Mouse (Mus musculus): ENCODE measurements around the gene Apol9b. TPM values are rescaled to one million over a fixed set of nuclear protein-coding genes. Genes with fewer than 3 reads are reported as not detected.

Apol9b gene
- polyA plus RNA-seq, 1 experiment from 2014 or later = 0.12 TPM

DNA sequence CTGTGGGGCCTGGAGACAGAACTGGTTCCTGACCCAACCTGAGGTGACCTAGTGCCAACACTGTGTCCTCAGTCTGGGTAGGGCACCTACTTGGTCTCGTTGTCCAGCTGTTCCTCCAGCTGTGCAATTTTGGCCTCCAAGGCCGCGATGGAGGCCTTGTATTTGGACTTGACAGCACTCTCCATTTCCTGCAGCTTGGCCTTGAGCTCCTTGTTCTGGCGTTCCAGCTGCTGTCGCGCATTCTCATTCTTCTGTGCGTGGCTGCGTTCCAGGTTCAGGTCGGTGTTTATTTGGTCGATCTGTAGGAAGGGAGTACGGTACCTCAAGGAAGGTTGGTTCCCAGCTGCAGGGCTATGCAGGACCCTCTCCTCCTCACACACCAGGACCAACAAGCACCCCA, 34.9 kb downstream of the Apol9b start:
- Histone ChIP-seq H3K4me2 (no peak overlapping the region), H3K9ac (no peak overlapping the region), H3K4me3 (replicated peaks) (no peak overlapping the region), H3K27me3 (no peaks in the 10 kb centered on the region), H3K9me3 (replicated peaks) (no peaks in the 10 kb centered on the region), H3K27ac (replicated peaks) (no peak overlapping the region), H3K4me1 (replicated peaks) (peaks cover 2% of the 10 kb centered on the region; the same call in 1 of the 2 replicates), H3K36me3 (replicated peaks) (peaks cover 98% of the 10 kb centered on the region)
- no peak for ATAC-seq (ENCODE audit: insufficient read depth)
- WGBS (ENCODE audit: insufficient replicate concordance) = 91% methylated on average over 11 of the region's 11 CpGs

DNA sequence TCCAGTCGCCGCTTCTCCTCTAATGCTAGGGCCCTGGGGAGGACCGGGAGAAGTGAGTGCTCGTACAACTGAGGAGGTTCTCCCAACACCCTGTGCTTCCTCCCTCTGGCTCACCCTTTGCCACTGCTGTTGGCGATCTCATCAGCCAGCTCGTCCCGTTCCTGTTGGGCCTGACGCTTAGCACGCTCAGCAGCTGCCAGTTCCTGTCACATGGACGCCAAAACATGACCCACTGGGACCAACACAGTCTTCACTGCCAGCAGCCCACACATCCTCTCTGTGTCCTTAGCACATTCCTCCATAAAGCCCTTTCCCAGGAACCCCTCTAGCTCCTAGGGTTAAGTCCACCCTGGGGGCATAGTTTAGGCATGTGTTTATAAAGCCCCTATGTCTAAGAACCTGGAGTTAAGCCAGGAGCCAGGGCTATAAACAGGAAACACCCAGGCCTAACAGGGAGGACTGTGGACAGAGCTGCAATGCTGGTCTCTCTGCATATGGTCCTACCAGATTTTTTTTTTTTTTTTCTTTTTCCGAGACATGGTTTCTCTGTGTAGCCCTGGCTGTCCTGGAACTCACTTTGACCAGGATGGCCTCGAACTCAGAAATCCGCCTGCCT, 35.7 kb downstream of the Apol9b start:
- Histone ChIP-seq H3K27ac (replicated peaks) (no peak overlapping the region), H3K4me2 (no peak overlapping the region), H3K4me1 (replicated peaks) (peaks cover 2% of the 10 kb centered on the region; the same call in 1 of the 2 replicates), H3K9ac (no peak overlapping the region), H3K27me3 (no peaks in the 10 kb centered on the region), H3K9me3 (replicated peaks) (no peaks in the 10 kb centered on the region), H3K36me3 (replicated peaks) (peaks cover 100% of the 10 kb centered on the region), H3K4me3 (replicated peaks) (no peak overlapping the region)
- ATAC-seq (ENCODE audit: insufficient read depth) = no peak
- WGBS (ENCODE audit: insufficient replicate concordance) = 76% methylated on average over 13 of the region's 13 CpGs

- H3K4me2 ChIP-seq = no peak overlapping the region
- H3K4me1 ChIP-seq (replicated peaks) = peaks cover 2% of the 10 kb centered on the region; the same call in 1 of the 2 replicates
- peaks cover 100% of the 10 kb centered on the region for H3K36me3 ChIP-seq (replicated peaks)
- 90% methylated on average over 16 of the region's 16 CpGs for WGBS (ENCODE audit: insufficient replicate concordance)
- H3K9ac ChIP-seq = no peak overlapping the region
- no peak overlapping the region for H3K4me3 ChIP-seq (replicated peaks)
- no peaks in the 10 kb centered on the region for H3K9me3 ChIP-seq (replicated peaks)
- ATAC-seq (ENCODE audit: insufficient read depth) = no peak
- no peaks in the 10 kb centered on the region for H3K27me3 ChIP-seq
- no peak overlapping the region for H3K27ac ChIP-seq (replicated peaks)
These were observed 36.8 kb downstream of the Apol9b start for GRCm38 (mm10) chr15:77765484-77766093.

DNA sequence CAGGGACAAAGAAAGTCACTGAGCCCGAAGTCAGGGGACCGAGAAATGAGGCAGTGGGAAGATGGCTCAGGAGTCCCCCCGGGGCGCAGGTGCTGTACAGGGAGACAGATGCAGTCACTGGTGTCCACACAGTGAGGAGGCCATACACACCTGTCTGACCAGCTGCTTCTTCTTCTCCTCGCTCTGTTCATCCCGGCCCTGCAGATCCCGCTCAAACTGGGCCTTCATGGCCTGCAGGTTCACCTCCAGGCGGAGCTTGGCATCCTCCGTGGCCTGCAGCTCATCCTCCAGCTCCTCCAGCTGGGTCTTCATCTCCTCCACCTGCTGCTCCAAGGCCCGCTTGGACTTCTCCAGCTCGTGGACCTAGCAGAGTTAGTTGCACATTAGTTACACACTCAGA, 38.1 kb downstream of the Apol9b start:
- Histone ChIP-seq H3K4me2 (no peak overlapping the region), H3K4me1 (replicated peaks) (peaks cover 2% of the 10 kb centered on the region; the same call in 1 of the 2 replicates), H3K9ac (no peak overlapping the region), H3K36me3 (replicated peaks) (peaks cover 100% of the 10 kb centered on the region), H3K4me3 (replicated peaks) (no peak overlapping the region), H3K9me3 (replicated peaks) (no peaks in the 10 kb centered on the region), H3K27me3 (no peaks in the 10 kb centered on the region), H3K27ac (replicated peaks) (no peak overlapping the region)
- ATAC-seq (ENCODE audit: insufficient read depth) = no peak
- 87% methylated on average over 11 of the region's 11 CpGs for WGBS (ENCODE audit: insufficient replicate concordance)

DNA sequence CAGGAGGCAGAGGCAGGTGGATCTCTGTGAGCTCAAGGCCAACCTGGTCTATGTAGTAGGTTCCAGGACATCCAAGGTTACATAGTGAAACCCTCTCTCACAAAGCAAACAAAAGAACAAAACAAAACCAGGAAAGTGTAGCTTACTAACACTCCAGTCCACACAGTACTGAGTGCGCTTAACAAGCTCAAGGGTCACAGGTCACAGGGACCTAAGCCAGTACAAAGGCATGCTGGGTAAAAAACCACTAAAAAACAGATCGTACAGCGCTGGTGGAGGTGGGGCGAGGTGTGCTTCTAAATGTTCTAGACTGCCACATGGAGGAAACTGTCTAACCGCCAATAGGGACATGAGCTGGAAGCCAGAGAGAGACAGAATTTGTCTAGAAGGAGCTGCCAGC, 41.5 kb downstream of the Apol9b start:
- 86% methylated on average over 5 of the region's 5 CpGs for WGBS (ENCODE audit: insufficient replicate concordance)
- H3K4me1 ChIP-seq (replicated peaks) = peaks cover 30% of the 10 kb centered on the region

DNA sequence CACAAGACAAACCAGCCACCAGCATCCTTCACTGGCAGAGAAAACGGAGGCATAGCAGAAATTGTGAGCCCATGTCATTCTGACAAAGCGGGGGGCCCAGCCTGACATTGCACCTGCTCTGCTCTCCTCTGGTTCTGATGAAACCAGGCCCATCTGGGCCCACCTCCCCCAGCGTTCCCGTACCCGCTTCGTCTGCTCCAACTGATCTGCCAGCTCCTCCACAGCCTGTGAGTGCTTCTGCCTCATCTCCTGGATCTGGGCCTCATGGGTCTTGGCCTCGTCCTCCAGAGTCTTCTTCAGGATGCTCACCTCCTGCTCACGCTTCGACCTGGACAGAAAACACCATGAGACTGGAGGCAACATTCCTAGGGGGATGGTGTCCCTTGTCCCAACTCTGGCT, 42.1 kb downstream of the Apol9b start:
- Histone ChIP-seq H3K4me3 (replicated peaks) (no peak overlapping the region), H3K27ac (replicated peaks) (no peak overlapping the region), H3K27me3 (no peaks in the 10 kb centered on the region), H3K4me1 (replicated peaks) (peaks cover 36% of the 10 kb centered on the region), H3K9ac (no peak overlapping the region), H3K9me3 (replicated peaks) (no peaks in the 10 kb centered on the region), H3K4me2 (no peak overlapping the region), H3K36me3 (replicated peaks) (peaks cover 99% of the 10 kb centered on the region)
- no peak for ATAC-seq (ENCODE audit: insufficient read depth)
- 85% methylated on average over 9 of the region's 9 CpGs for WGBS (ENCODE audit: insufficient replicate concordance)

More for the DNA sequence above, 41.5 kb downstream of the Apol9b start:
- no peaks in the 10 kb centered on the region for H3K27me3 ChIP-seq
- no peak for ATAC-seq (ENCODE audit: insufficient read depth)
- no peak overlapping the region for H3K27ac ChIP-seq (replicated peaks)
- H3K9me3 ChIP-seq (replicated peaks) = no peaks in the 10 kb centered on the region
- peaks cover 99% of the 10 kb centered on the region for H3K36me3 ChIP-seq (replicated peaks)
- no peak overlapping the region for H3K4me2 ChIP-seq
- no peak overlapping the region for H3K4me3 ChIP-seq (replicated peaks)
- no peak overlapping the region for H3K9ac ChIP-seq

- peak; percentile 94 for ATAC-seq (ENCODE audit: insufficient read depth)
These were observed 44.5 kb downstream of the Apol9b start for GRCm38 (mm10) chr15:77773099-77773915.

DNA sequence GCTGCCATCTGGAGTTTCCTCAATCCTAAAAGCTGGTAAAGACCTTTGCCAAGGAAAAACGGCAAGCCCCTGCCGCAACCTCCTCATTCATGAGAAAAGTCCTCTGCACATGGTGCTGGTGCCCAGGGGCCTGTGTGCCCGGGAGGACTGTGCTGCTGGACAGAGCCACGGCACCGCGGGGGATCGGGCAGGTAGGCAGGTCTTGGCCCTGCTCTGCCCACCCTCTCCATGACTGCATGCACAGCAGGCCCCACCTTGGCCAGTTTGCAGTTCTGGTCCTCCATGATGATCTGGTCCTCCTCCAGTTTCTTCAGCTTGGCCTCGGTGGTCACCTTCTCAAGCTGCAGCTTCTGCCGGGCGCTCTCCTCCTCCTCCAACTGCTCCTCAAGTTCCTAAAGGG, 45.5 kb downstream of the Apol9b start:
- peaks cover 99% of the 10 kb centered on the region for H3K36me3 ChIP-seq (replicated peaks)
- no peaks in the 10 kb centered on the region for H3K9me3 ChIP-seq (replicated peaks)
- H3K4me3 ChIP-seq (replicated peaks) = no peak overlapping the region
- H3K4me2 ChIP-seq = 0 out of 2 replicates have a peak overlapping the region, but pooled peaks have one; percentile 35
- no peak overlapping the region for H3K9ac ChIP-seq
- 85% methylated on average over 10 of the region's 10 CpGs for WGBS (ENCODE audit: insufficient replicate concordance)
- ATAC-seq (ENCODE audit: insufficient read depth) = no peak
- H3K27me3 ChIP-seq = no peaks in the 10 kb centered on the region
- peaks cover 36% of the 10 kb centered on the region for H3K4me1 ChIP-seq (replicated peaks)
- H3K27ac ChIP-seq (replicated peaks) = peak overlapping the region; percentile 74

More at GRCm38 (mm10) chr15:77773099-77773915, 44.5 kb downstream of the Apol9b start:
- Histone ChIP-seq H3K4me1 (replicated peaks) (peaks cover 36% of the 10 kb centered on the region), H3K9me3 (replicated peaks) (no peaks in the 10 kb centered on the region), H3K36me3 (replicated peaks) (peaks cover 99% of the 10 kb centered on the region), H3K9ac (peak overlapping the region; percentile 21; the same call in 1 of the 2 replicates), H3K27ac (replicated peaks) (peak overlapping the region; percentile 74), H3K4me2 (peak overlapping the region; percentile 35), H3K4me3 (replicated peaks) (no peak overlapping the region), H3K27me3 (no peaks in the 10 kb centered on the region)
- 39% methylated on average over 19 of the region's 19 CpGs for WGBS (ENCODE audit: insufficient replicate concordance)

DNA sequence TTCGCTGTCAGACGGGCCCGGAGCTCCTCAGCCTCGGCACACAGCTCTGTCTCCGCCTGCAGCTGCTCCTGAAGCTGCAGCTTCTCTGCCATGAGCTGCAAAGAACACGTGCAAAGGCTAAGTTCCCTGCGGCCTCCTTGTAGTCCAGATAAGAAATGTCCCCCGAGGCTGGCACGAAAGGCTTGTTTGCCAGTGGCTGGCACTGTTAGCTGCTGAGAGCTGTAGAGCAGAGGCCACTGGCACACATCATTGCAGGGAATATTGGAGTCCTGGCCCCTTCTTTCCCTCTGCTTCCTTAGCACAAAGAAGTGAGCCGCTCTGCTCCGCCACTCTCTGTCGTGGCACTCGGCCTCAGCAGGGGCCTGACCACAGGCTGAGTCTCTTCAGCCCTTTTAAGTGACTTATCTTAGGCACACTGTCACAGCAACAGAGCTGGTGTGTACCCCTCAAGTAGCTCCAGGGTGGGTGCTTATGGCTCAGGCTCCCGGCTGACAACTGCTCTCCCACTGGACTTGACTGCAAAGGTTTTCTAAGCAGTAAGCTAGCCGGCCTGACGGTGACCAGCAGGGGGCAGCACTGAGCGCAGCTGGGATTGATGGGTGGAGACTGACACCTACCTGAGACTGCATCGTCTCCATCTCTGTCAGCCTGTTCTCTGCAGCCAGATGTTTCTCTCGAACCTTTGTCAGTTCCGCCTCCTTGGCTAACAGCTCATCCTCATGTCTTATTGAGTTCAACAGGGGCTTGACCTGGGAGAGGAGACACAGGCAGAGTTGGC, 46.5 kb downstream of the Apol9b start:
- Histone ChIP-seq H3K9ac (no peak overlapping the region), H3K27me3 (no peaks in the 10 kb centered on the region), H3K4me3 (replicated peaks) (no peak overlapping the region), H3K9me3 (replicated peaks) (no peaks in the 10 kb centered on the region), H3K36me3 (replicated peaks) (peaks cover 99% of the 10 kb centered on the region), H3K4me1 (replicated peaks) (peaks cover 36% of the 10 kb centered on the region), H3K27ac (replicated peaks) (0 out of 2 replicates have a peak overlapping the region, but pooled peaks have one; percentile 5), H3K4me2 (no peak overlapping the region)
- no peak for ATAC-seq (ENCODE audit: insufficient read depth)
- 52% methylated on average over 20 of the region's 20 CpGs for WGBS (ENCODE audit: insufficient replicate concordance)

GRCm38 (mm10) chr15:77782449-77783014, 53.7 kb downstream of the Apol9b start:
- Histone ChIP-seq H3K27me3 (no peaks in the 10 kb centered on the region), H3K9me3 (replicated peaks) (no peaks in the 10 kb centered on the region), H3K4me1 (replicated peaks) (no peaks in the 10 kb centered on the region), H3K4me2 (no peak overlapping the region), H3K36me3 (replicated peaks) (peaks cover 100% of the 10 kb centered on the region), H3K4me3 (replicated peaks) (no peak overlapping the region), H3K27ac (replicated peaks) (no peak overlapping the region), H3K9ac (no peak overlapping the region)
- 71% methylated on average over 11 of the region's 11 CpGs for WGBS (ENCODE audit: insufficient replicate concordance)
- ATAC-seq (ENCODE audit: insufficient read depth) = no peak
